Mouse (Mus musculus): ENCODE results near the gene Atp11c. TPM values are rescaled to one million over a fixed set of nuclear protein-coding genes. Genes with fewer than 3 reads are reported as not detected.
A peak's percentile ranks its signal among the peaks of the same experiment; 100 is the strongest.

The Atp11c gene
- 21.2 and 21.6 TPM in 2 replicates for polyA plus RNA-seq (2014; fragmentation: Nextera tagmentation; extraction: Ambion mirVana)

GRCm38 (mm10) chrX:60592598-60592997, at the start of gene Atp11c:
Gene Atp11c, minus strand, starts transcription at chrX:60592698.
- Histone ChIP-seq H3K9ac (replicated peaks; ENCODE audit: low read depth, low read length) (no peak within 1 kb of the TSS), H3K36me3 (ENCODE audit: control insufficient read depth, insufficient read depth, low read length) (no peaks in the 10 kb centered on the region), H3K4me3 (ENCODE audit: low read depth, low read length) (no peak within 1 kb of the TSS), H3K9me3 (ENCODE audit: control insufficient read depth, low read length) (no peaks in the 10 kb centered on the region), H3K27ac (ENCODE audit: low read depth, low read length) (no peak within 1 kb of the TSS), H3K27me3 (ENCODE audit: control insufficient read depth, insufficient read depth, low read length) (no peaks in the 10 kb centered on the region), H3K4me2 (ENCODE audit: low read depth, low read length) (no peak within 1 kb of the TSS), H3K4me1 (ENCODE audit: control insufficient read depth, insufficient read depth, low read length) (no peaks in the 10 kb centered on the region)
- ATAC-seq (ENCODE audit: low read depth), result no peak
- WGBS, result 91% methylated on average over 2 of the region's 2 CpGs

- no peaks in the 10 kb centered on the region for H3K36me3 ChIP-seq (ENCODE audit: control insufficient read depth, insufficient read depth, low read length)
- H3K9ac ChIP-seq (replicated peaks; ENCODE audit: low read depth, low read length), result no peak overlapping the region
- H3K4me1 ChIP-seq (ENCODE audit: control insufficient read depth, insufficient read depth, low read length), result no peaks in the 10 kb centered on the region
- H3K4me2 ChIP-seq (ENCODE audit: low read depth, low read length), result no peak overlapping the region
- H3K27ac ChIP-seq (ENCODE audit: low read depth, low read length), result no peak overlapping the region
- no peak overlapping the region for H3K4me3 ChIP-seq (ENCODE audit: low read depth, low read length)
- H3K27me3 ChIP-seq (ENCODE audit: control insufficient read depth, insufficient read depth, low read length), result no peaks in the 10 kb centered on the region
- no peaks in the 10 kb centered on the region for H3K9me3 ChIP-seq (ENCODE audit: control insufficient read depth, low read length)
- ATAC-seq (ENCODE audit: low read depth), result peak; percentile 46; the same call in 1 of the 2 replicates
- 31% methylated on average over 3 of the region's 3 CpGs for WGBS
These were observed 16.7 kb upstream of the Atp11c start for GRCm38 (mm10) chrX:60609202-60609601.

- H3K27me3 ChIP-seq (ENCODE audit: control insufficient read depth, insufficient read depth, low read length), result no peaks in the 10 kb centered on the region
- WGBS, result 9% methylated on average over 1 of the region's 1 CpGs
- no peaks in the 10 kb centered on the region for H3K9me3 ChIP-seq (ENCODE audit: control insufficient read depth, low read length)
- H3K36me3 ChIP-seq (ENCODE audit: control insufficient read depth, insufficient read depth, low read length), result no peaks in the 10 kb centered on the region
- H3K27ac ChIP-seq (ENCODE audit: low read depth, low read length), result no peak overlapping the region
- H3K4me3 ChIP-seq (ENCODE audit: low read depth, low read length), result no peak overlapping the region
- H3K4me2 ChIP-seq (ENCODE audit: low read depth, low read length), result no peak overlapping the region
- H3K9ac ChIP-seq (replicated peaks; ENCODE audit: low read depth, low read length), result no peak overlapping the region
- no peak for ATAC-seq (ENCODE audit: low read depth)
- no peaks in the 10 kb centered on the region for H3K4me1 ChIP-seq (ENCODE audit: control insufficient read depth, insufficient read depth, low read length)
These were observed 22.0 kb downstream of the Atp11c start for GRCm38 (mm10) chrX:60570539-60570938.

- Histone ChIP-seq H3K4me3 (ENCODE audit: low read depth, low read length) (no peak overlapping the region), H3K4me1 (ENCODE audit: control insufficient read depth, insufficient read depth, low read length) (no peaks in the 10 kb centered on the region), H3K9ac (replicated peaks; ENCODE audit: low read depth, low read length) (no peak overlapping the region), H3K36me3 (ENCODE audit: control insufficient read depth, insufficient read depth, low read length) (no peaks in the 10 kb centered on the region), H3K4me2 (ENCODE audit: low read depth, low read length) (no peak overlapping the region), H3K27ac (ENCODE audit: low read depth, low read length) (no peak overlapping the region), H3K27me3 (ENCODE audit: control insufficient read depth, insufficient read depth, low read length) (no peaks in the 10 kb centered on the region), H3K9me3 (ENCODE audit: control insufficient read depth, low read length) (no peaks in the 10 kb centered on the region)
- no peak for ATAC-seq (ENCODE audit: low read depth)
These were observed 23.5 kb downstream of the Atp11c start for GRCm38 (mm10) chrX:60569047-60569446.

- ATAC-seq (ENCODE audit: low read depth), result no peak
- H3K9me3 ChIP-seq (ENCODE audit: control insufficient read depth, low read length), result no peaks in the 10 kb centered on the region
- no peak overlapping the region for H3K4me3 ChIP-seq (ENCODE audit: low read depth, low read length)
- no peak overlapping the region for H3K9ac ChIP-seq (replicated peaks; ENCODE audit: low read depth, low read length)
- no peaks in the 10 kb centered on the region for H3K4me1 ChIP-seq (ENCODE audit: control insufficient read depth, insufficient read depth, low read length)
- no peak overlapping the region for H3K27ac ChIP-seq (ENCODE audit: low read depth, low read length)
- 25% methylated on average over 4 of the region's 4 CpGs for WGBS
- no peak overlapping the region for H3K4me2 ChIP-seq (ENCODE audit: low read depth, low read length)
- H3K36me3 ChIP-seq (ENCODE audit: control insufficient read depth, insufficient read depth, low read length), result no peaks in the 10 kb centered on the region
- H3K27me3 ChIP-seq (ENCODE audit: control insufficient read depth, insufficient read depth, low read length), result no peaks in the 10 kb centered on the region
These were observed 37.3 kb downstream of the Atp11c start for GRCm38 (mm10) chrX:60555242-60555641.

- ATAC-seq (ENCODE audit: low read depth), result peak; percentile 88
- Histone ChIP-seq H3K4me1 (ENCODE audit: control insufficient read depth, insufficient read depth, low read length) (no peaks in the 10 kb centered on the region), H3K9ac (replicated peaks; ENCODE audit: low read depth, low read length) (peak overlapping the region; percentile 58), H3K9me3 (ENCODE audit: control insufficient read depth, low read length) (no peaks in the 10 kb centered on the region), H3K27me3 (ENCODE audit: control insufficient read depth, insufficient read depth, low read length) (no peaks in the 10 kb centered on the region), H3K4me2 (ENCODE audit: low read depth, low read length) (peak overlapping the region; percentile 49), H3K36me3 (ENCODE audit: control insufficient read depth, insufficient read depth, low read length) (no peaks in the 10 kb centered on the region), H3K27ac (ENCODE audit: low read depth, low read length) (peak overlapping the region; percentile 69; the same call in 1 of the 2 replicates), H3K4me3 (ENCODE audit: low read depth, low read length) (peak overlapping the region; percentile 47)
- WGBS, result 21% methylated on average over 34 of the region's 113 CpGs
These were observed 44.8 kb downstream of the Atp11c start for GRCm38 (mm10) chrX:60547444-60548304.

GRCm38 (mm10) chrX:60547098-60547443, 45.4 kb downstream of the Atp11c start:
- H3K4me3 ChIP-seq (ENCODE audit: low read depth, low read length), result peak overlapping the region; percentile 47
- H3K9ac ChIP-seq (replicated peaks; ENCODE audit: low read depth, low read length), result peak overlapping the region; percentile 58
- H3K36me3 ChIP-seq (ENCODE audit: control insufficient read depth, insufficient read depth, low read length), result no peaks in the 10 kb centered on the region
- 24% methylated on average over 16 of the region's 16 CpGs for WGBS
- peak overlapping the region; percentile 49 for H3K4me2 ChIP-seq (ENCODE audit: low read depth, low read length)
- H3K9me3 ChIP-seq (ENCODE audit: control insufficient read depth, low read length), result no peaks in the 10 kb centered on the region
- peak; percentile 24 for ATAC-seq (ENCODE audit: low read depth)
- H3K4me1 ChIP-seq (ENCODE audit: control insufficient read depth, insufficient read depth, low read length), result no peaks in the 10 kb centered on the region
- H3K27ac ChIP-seq (ENCODE audit: low read depth, low read length), result peak overlapping the region; percentile 69; the same call in 1 of the 2 replicates
- no peaks in the 10 kb centered on the region for H3K27me3 ChIP-seq (ENCODE audit: control insufficient read depth, insufficient read depth, low read length)

GRCm38 (mm10) chrX:60545906-60546305, 46.6 kb downstream of the Atp11c start:
- Histone ChIP-seq H3K4me3 (ENCODE audit: low read depth, low read length) (no peak overlapping the region), H3K9ac (replicated peaks; ENCODE audit: low read depth, low read length) (no peak overlapping the region), H3K27ac (ENCODE audit: low read depth, low read length) (no peak overlapping the region), H3K36me3 (ENCODE audit: control insufficient read depth, insufficient read depth, low read length) (no peaks in the 10 kb centered on the region), H3K27me3 (ENCODE audit: control insufficient read depth, insufficient read depth, low read length) (no peaks in the 10 kb centered on the region), H3K4me1 (ENCODE audit: control insufficient read depth, insufficient read depth, low read length) (no peaks in the 10 kb centered on the region), H3K9me3 (ENCODE audit: control insufficient read depth, low read length) (no peaks in the 10 kb centered on the region), H3K4me2 (ENCODE audit: low read depth, low read length) (no peak overlapping the region)
- ATAC-seq (ENCODE audit: low read depth), result no peak
- 24% methylated on average over 3 of the region's 3 CpGs for WGBS

- H3K4me1 ChIP-seq (ENCODE audit: control insufficient read depth, insufficient read depth, low read length), result no peaks in the 10 kb centered on the region
- H3K9me3 ChIP-seq (ENCODE audit: control insufficient read depth, low read length), result no peaks in the 10 kb centered on the region
- 33% methylated on average over 1 of the region's 1 CpGs for WGBS
- H3K9ac ChIP-seq (replicated peaks; ENCODE audit: low read depth, low read length), result no peak overlapping the region
- ATAC-seq (ENCODE audit: low read depth), result no peak
- no peak overlapping the region for H3K27ac ChIP-seq (ENCODE audit: low read depth, low read length)
- H3K27me3 ChIP-seq (ENCODE audit: control insufficient read depth, insufficient read depth, low read length), result no peaks in the 10 kb centered on the region
- no peaks in the 10 kb centered on the region for H3K36me3 ChIP-seq (ENCODE audit: control insufficient read depth, insufficient read depth, low read length)
- H3K4me2 ChIP-seq (ENCODE audit: low read depth, low read length), result no peak overlapping the region
- H3K4me3 ChIP-seq (ENCODE audit: low read depth, low read length), result no peak overlapping the region
These were observed 47.1 kb downstream of the Atp11c start for GRCm38 (mm10) chrX:60545444-60545843.

Measured in neural tube, embryonic 14.5 days (tissue).